Mouse (Mus musculus) liver, embryonic 15.5 days (tissue): ENCODE data around the gene Zdhhc19. TPM values are rescaled to one million over a fixed set of nuclear protein-coding genes. Genes with fewer than 3 reads are reported as not detected.
A peak's percentile ranks its signal among the peaks of the same experiment; 100 is the strongest.

ENCODE experiments used
- ATAC-seq: fragments of 200-750 bp; cut with Nextera tagmentation; 2 replicates; pipeline ENCODE4 v1.8.0; 2017; ENCODE audit warnings: moderate number of reproducible peaks, mild to moderate bottlenecking, moderate library complexity; ENCODE audit not compliant: insufficient read depth
- H3K27ac ChIP-seq: fragments of 300-500 bp; sonication (generic); replicated peaks from 2 replicates; pipeline ENCODE4 v1.5.1; 2015; ENCODE audit warnings: mild to moderate bottlenecking, inconsistent platforms
- H3K27me3 ChIP-seq: fragments of 300-500 bp; sonication (generic); 2 replicates; pipeline ENCODE4 v1.6.1; 2015; ENCODE audit warnings: mild to moderate bottlenecking, inconsistent platforms
- H3K36me3 ChIP-seq: fragments of 300-500 bp; sonication (generic); replicated peaks from 2 replicates; pipeline ENCODE4 v1.6.1; 2015; ENCODE audit warnings: moderate library complexity, mild to moderate bottlenecking, inconsistent platforms
- H3K4me1 ChIP-seq: fragments of 300-500 bp; sonication (generic); replicated peaks from 2 replicates; pipeline ENCODE4 v1.6.1; 2015; ENCODE audit warnings: inconsistent platforms
- H3K4me2 ChIP-seq: fragments of 300-500 bp; sonication (generic); 2 replicates; pipeline ENCODE4 v1.6.1; 2015; ENCODE audit warnings: moderate library complexity, mild to moderate bottlenecking, inconsistent platforms
- H3K4me3 ChIP-seq: fragments of 300-500 bp; sonication (generic); replicated peaks from 2 replicates; pipeline ENCODE4 v1.5.1; 2015; ENCODE audit warnings: mild to moderate bottlenecking, inconsistent platforms
- H3K9ac ChIP-seq: fragments of 300-500 bp; sonication (generic); 2 replicates; pipeline ENCODE4 v1.6.1; 2015; ENCODE audit warnings: moderate library complexity, mild to moderate bottlenecking, inconsistent platforms
- H3K9me3 ChIP-seq: fragments of 300-500 bp; sonication (generic); replicated peaks from 2 replicates; pipeline ENCODE4 v1.6.1; 2016; ENCODE audit warnings: inconsistent platforms
- WGBS: fragments of 180-500 bp; shearing (Covaris S2); methylation state at CpG from one replicate; pipeline ENCODE4 v1.1.7; 2015; ENCODE audit warnings: mixed read lengths; ENCODE audit not compliant: insufficient replicate concordance; 5-methylcytosine and 5-hydroxymethylcytosine counted together
- polyA plus RNA-seq: library from polyadenylated mRNA; unstranded; fragments of >200 nt; fragmentation: Nextera tagmentation; extraction: Ambion mirVana; gene quantifications from 2 replicates; pipeline ENCODE4 v1.2.1, GENCODE M21; 2015

Zdhhc19 gene
- polyA plus RNA-seq, 1 experiment from 2014 or later = not detected

GRCm38 (mm10) chr16:32535157-32535751 is 39.2 kb downstream of the Zdhhc19 start:
- WGBS = 44% methylated on average over 5 of the region's 5 CpGs
- H3K27ac ChIP-seq = no peak overlapping the region
- H3K36me3 ChIP-seq = no peaks in the 10 kb centered on the region
- no peaks in the 10 kb centered on the region for H3K9me3 ChIP-seq
- no peak overlapping the region for H3K4me2 ChIP-seq
- H3K9ac ChIP-seq = no peak overlapping the region
- ATAC-seq = no peak
- no peak overlapping the region for H3K4me3 ChIP-seq
- 0 out of 2 replicates have a peak, but pooled peaks cover 6% of the 10 kb centered on the region for H3K27me3 ChIP-seq
- peaks cover 65% of the 10 kb centered on the region for H3K4me1 ChIP-seq

GRCm38 (mm10) chr16:32537867-32538660 is 42.0 kb downstream of the Zdhhc19 start:
- Histone ChIP-seq H3K27ac (peak overlapping the region; percentile 48), H3K4me2 (no peak overlapping the region), H3K9ac (no peak overlapping the region), H3K4me1 (peaks cover 84% of the 10 kb centered on the region), H3K4me3 (no peak overlapping the region), H3K9me3 (0 out of 2 replicates have a peak, but pooled peaks cover 5% of the 10 kb centered on the region), H3K36me3 (no peaks in the 10 kb centered on the region), H3K27me3 (0 out of 2 replicates have a peak, but pooled peaks cover 6% of the 10 kb centered on the region)
- WGBS = 65% methylated on average over 5 of the region's 5 CpGs
- ATAC-seq = no peak

- Histone ChIP-seq H3K27ac (peak overlapping the region; percentile 48; the same call in 1 of the 2 replicates), H3K9ac (no peak overlapping the region), H3K4me3 (no peak overlapping the region), H3K4me1 (peaks cover 85% of the 10 kb centered on the region), H3K27me3 (0 out of 2 replicates have a peak, but pooled peaks cover 6% of the 10 kb centered on the region), H3K36me3 (no peaks in the 10 kb centered on the region), H3K9me3 (0 out of 2 replicates have a peak, but pooled peaks cover 5% of the 10 kb centered on the region), H3K4me2 (no peak overlapping the region)
- WGBS = 48% methylated on average over 3 of the region's 3 CpGs
- no peak for ATAC-seq
These were observed 42.7 kb downstream of the Zdhhc19 start for GRCm38 (mm10) chr16:32538761-32539255.

- WGBS = 46% methylated on average over 6 of the region's 6 CpGs
- Histone ChIP-seq H3K36me3 (no peaks in the 10 kb centered on the region), H3K4me3 (no peak overlapping the region), H3K4me2 (no peak overlapping the region), H3K9ac (peak overlapping the region; percentile 9; the same call in 1 of the 2 replicates), H3K4me1 (peaks cover 72% of the 10 kb centered on the region), H3K9me3 (0 out of 2 replicates have a peak, but pooled peaks cover 5% of the 10 kb centered on the region), H3K27me3 (no peaks in the 10 kb centered on the region), H3K27ac (peak overlapping the region; percentile 77)
- ATAC-seq = peak; percentile 72
These were observed 45.5 kb downstream of the Zdhhc19 start for GRCm38 (mm10) chr16:32541338-32542179.

- Histone ChIP-seq H3K27me3 (no peaks in the 10 kb centered on the region), H3K36me3 (no peaks in the 10 kb centered on the region), H3K9ac (no peak overlapping the region), H3K4me3 (no peak overlapping the region), H3K4me2 (no peak overlapping the region), H3K4me1 (peaks cover 74% of the 10 kb centered on the region), H3K9me3 (0 out of 2 replicates have a peak, but pooled peaks cover 5% of the 10 kb centered on the region), H3K27ac (peak overlapping the region; percentile 6; the same call in 1 of the 2 replicates)
- WGBS = 70% methylated on average over 3 of the region's 3 CpGs
- no peak for ATAC-seq
These were observed 47.4 kb downstream of the Zdhhc19 start for GRCm38 (mm10) chr16:32543422-32543821.

- 0 out of 2 replicates have a peak overlapping the region, but pooled peaks have one; percentile 3 for H3K4me3 ChIP-seq
- no peaks in the 10 kb centered on the region for H3K36me3 ChIP-seq
- peaks cover 49% of the 10 kb centered on the region for H3K4me1 ChIP-seq
- H3K9me3 ChIP-seq = 0 out of 2 replicates have a peak, but pooled peaks cover 5% of the 10 kb centered on the region
- peak overlapping the region; percentile 27; the same call in 1 of the 2 replicates for H3K9ac ChIP-seq
- H3K27ac ChIP-seq = peak overlapping the region; percentile 71
- peak overlapping the region; percentile 44 for H3K4me2 ChIP-seq
- 11% methylated on average over 10 of the region's 10 CpGs for WGBS
- no peaks in the 10 kb centered on the region for H3K27me3 ChIP-seq
- ATAC-seq = peak; percentile 41
These were observed 51.3 kb downstream of the Zdhhc19 start for GRCm38 (mm10) chr16:32547156-32548068.

GRCm38 (mm10) chr16:32550084-32550483 is 54.0 kb downstream of the Zdhhc19 start:
- Histone ChIP-seq H3K4me1 (peaks cover 35% of the 10 kb centered on the region), H3K4me3 (0 out of 2 replicates have a peak overlapping the region, but pooled peaks have one; percentile 14), H3K27ac (peak overlapping the region; percentile 43), H3K27me3 (no peaks in the 10 kb centered on the region), H3K9me3 (no peaks in the 10 kb centered on the region), H3K4me2 (no peak overlapping the region), H3K36me3 (no peaks in the 10 kb centered on the region), H3K9ac (no peak overlapping the region)
- WGBS = 33% methylated on average over 4 of the region's 4 CpGs
- ATAC-seq = no peak

GRCm38 (mm10) chr16:32550487-32550886 is 54.4 kb downstream of the Zdhhc19 start:
- 0 out of 2 replicates have a peak overlapping the region, but pooled peaks have one; percentile 14 for H3K4me3 ChIP-seq

GRCm38 (mm10) chr16:32551346-32551747 is 55.3 kb downstream of the Zdhhc19 start:
- Histone ChIP-seq H3K4me3 (0 out of 2 replicates have a peak overlapping the region, but pooled peaks have one; percentile 3), H3K9me3 (no peaks in the 10 kb centered on the region), H3K4me1 (peaks cover 37% of the 10 kb centered on the region), H3K9ac (no peak overlapping the region), H3K27ac (no peak overlapping the region), H3K36me3 (no peaks in the 10 kb centered on the region), H3K27me3 (no peaks in the 10 kb centered on the region), H3K4me2 (no peak overlapping the region)
- 41% methylated on average over 2 of the region's 2 CpGs for WGBS
- ATAC-seq = no peak

More at GRCm38 (mm10) chr16:32550487-32550886, 54.4 kb downstream of the Zdhhc19 start:
- no peaks in the 10 kb centered on the region for H3K9me3 ChIP-seq
- no peaks in the 10 kb centered on the region for H3K36me3 ChIP-seq
- H3K27me3 ChIP-seq = no peaks in the 10 kb centered on the region
- H3K4me1 ChIP-seq = peaks cover 37% of the 10 kb centered on the region
- WGBS = 70% methylated on average over 5 of the region's 5 CpGs
- no peak overlapping the region for H3K9ac ChIP-seq
- H3K27ac ChIP-seq = peak overlapping the region; percentile 43; the same call in 1 of the 2 replicates
- ATAC-seq = no peak
- H3K4me2 ChIP-seq = no peak overlapping the region
